ENCODE assay signal across 9 mouse cellular contexts in the genomic region with DNA sequence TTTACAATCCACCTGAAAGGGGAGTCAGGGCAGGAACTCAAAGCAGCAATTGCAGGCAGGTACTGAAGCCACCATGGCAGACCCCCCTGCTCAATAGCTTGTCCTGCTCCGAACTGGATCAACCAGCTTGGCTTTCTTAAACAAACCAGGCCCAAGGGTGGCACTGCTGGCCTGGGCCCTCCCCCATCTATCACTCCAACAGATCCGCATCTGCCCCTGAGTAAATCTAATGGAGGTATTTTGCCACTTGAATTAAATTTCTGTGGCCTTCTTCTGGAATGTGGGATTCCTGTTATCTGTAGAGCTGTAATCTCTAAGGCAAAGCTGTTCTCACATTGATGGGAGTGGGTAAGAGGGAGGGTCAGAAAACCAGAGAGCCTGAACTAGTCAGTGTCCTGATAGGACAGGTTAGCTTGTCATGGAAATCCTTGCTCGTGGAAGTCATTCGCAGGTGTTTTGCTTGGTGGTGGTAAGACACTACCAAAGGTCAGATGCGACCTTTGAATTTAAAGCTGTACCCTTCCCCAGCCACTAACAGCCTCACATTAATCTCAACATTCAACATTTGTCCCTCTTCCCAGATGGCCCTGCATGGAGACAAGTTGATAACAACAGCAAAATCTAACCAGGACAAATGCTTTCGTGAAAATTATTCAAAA. TPM values are rescaled to one million over a fixed set of nuclear protein-coding genes. Genes with fewer than 3 reads are reported as not detected.
DNase-seq lines count a peak whose midpoint lies in the region; ATAC-seq lines count a peak whose summit lies in the region.
"Had no signal": no experiment of that assay in that cellular context is flagged by ENCODE, and none has a peak within 500 bp of the region (broad histone marks: within the 10 kb centered on the region; RNA-seq: fewer than 3 reads in every experiment).

No protein-coding gene starts in this region.

- ATAC-seq in hindbrain, embryonic 15.5 days (ENCODE audit: low FRiP score, low read depth) = no peak

- H3K4me1 ChIP-seq in hindbrain, embryonic 15.5 days (replicated peaks) = peaks cover 8% of the 10 kb centered on the region
- H3K4me1 ChIP-seq in midbrain, embryonic 10.5 days = peaks cover 38% of the 10 kb centered on the region

- H3K4me3 ChIP-seq in hindbrain, embryonic 15.5 days = peak overlapping the region; percentile 50
- peak overlapping the region; percentile 82 for H3K4me3 ChIP-seq in midbrain, embryonic 10.5 days

- no peaks in the 10 kb centered on the region for H3K9me3 ChIP-seq in hindbrain, embryonic 15.5 days
- H3K9me3 ChIP-seq in midbrain, embryonic 10.5 days (replicated peaks) = no peaks in the 10 kb centered on the region

- H3K27me3 ChIP-seq in hindbrain, embryonic 15.5 days = no peaks in the 10 kb centered on the region
- H3K27me3 ChIP-seq in midbrain, embryonic 10.5 days (ENCODE audit: low read depth, poor library complexity, severe bottlenecking) = no peaks in the 10 kb centered on the region

- 34% methylated on average over 6 of the region's 6 CpGs for WGBS in hindbrain, embryonic 15.5 days
- 26% methylated on average over 6 of the region's 6 CpGs for WGBS in midbrain, embryonic 10.5 days

- H3K9ac ChIP-seq in hindbrain, embryonic 15.5 days = no peak overlapping the region

- no peaks in the 10 kb centered on the region for H3K36me3 ChIP-seq in hindbrain, embryonic 15.5 days
- no peaks in the 10 kb centered on the region for H3K36me3 ChIP-seq in midbrain, embryonic 10.5 days

- DNase-seq in retina, postnatal 1 day = peak; percentile 22
- DNase-seq in retina, embryonic 14.5 days (ENCODE audit: low spot score) = no peak
- DNase-seq in c-Kit-positive CD71-positive TER-119-positive erythroid progenitor cells, embryonic 14.5 days (ENCODE audit: low spot score) = peak; percentile 38
- peak; percentile 29 for DNase-seq in midbrain, embryonic 10.5 days (ENCODE audit: low spot score)
- DNase-seq in cerebellum, adult 9-10 months = no peak
- DNase-seq in testis, postnatal 10 days (ENCODE audit: low spot score) = no peak
- DNase-seq in layer of hippocampus, postnatal 36 days = no peak

- H3K4me2 ChIP-seq in hindbrain, embryonic 15.5 days = peak overlapping the region; percentile 84

- H3K27ac ChIP-seq in hindbrain, embryonic 15.5 days (replicated peaks) = no peak overlapping the region
- H3K27ac ChIP-seq in midbrain, embryonic 10.5 days (replicated peaks) = peak overlapping the region; percentile 96

RNA-seq across cellular contexts. Expression of gene Gm6899, which starts 0.5 kb away (rescaled TPM):
- polyA plus RNA-seq in hindbrain, embryonic 15.5 days (2015; fragmentation: Nextera tagmentation; extraction: Ambion mirVana) = not detected in 2 replicates
- polyA plus RNA-seq in midbrain, embryonic 10.5 days (2016; fragmentation: Nextera tagmentation; extraction: Ambion mirVana) = 0.43 TPM in 1 of 2 replicates, not detected in the other
- total RNA-seq in layer of hippocampus, postnatal 36 days (2021) = not detected
- total RNA-seq: heart, postnatal 10 days had no signal

RNA-seq across cellular contexts. Expression of gene Vrk2, which starts 1.3 kb away (rescaled TPM):
- polyA plus RNA-seq in hindbrain, embryonic 15.5 days (2015; fragmentation: Nextera tagmentation; extraction: Ambion mirVana) = 3.3 and 3.8 TPM in 2 replicates
- polyA plus RNA-seq in midbrain, embryonic 10.5 days (2016; fragmentation: Nextera tagmentation; extraction: Ambion mirVana) = 29.8 and 30.6 TPM in 2 replicates
- 1 to 10 TPM; 2.9 to 3.7 TPM for total RNA-seq in layer of hippocampus, postnatal 36 days (2021)

Comparison
In these comparisons a context has a peak if more than half of its experiments do, and no peak if none do; other contexts are left out.
1. DNase-seq: peak in retina, postnatal 1 day (single experiment), c-Kit-positive CD71-positive TER-119-positive erythroid progenitor cells, embryonic 14.5 days (single experiment) and midbrain, embryonic 10.5 days (single experiment); none in retina, embryonic 14.5 days (single experiment), cerebellum, adult 9-10 months (single experiment), testis, postnatal 10 days (single experiment) and layer of hippocampus, postnatal 36 days (0 of 2).